Mouse (Mus musculus): ENCODE measurements around the gene Wnt5b. TPM values are rescaled to one million over a fixed set of nuclear protein-coding genes. Genes with fewer than 3 reads are reported as not detected.
A peak's percentile ranks its signal among the peaks of the same experiment; 100 is the strongest.

Gene Wnt5b
- polyA plus RNA-seq, 1 experiment: not detected

GRCm38 (mm10) chr6:119401545-119402304 is 142.4 kb downstream of the Wnt5b start:
- Histone ChIP-seq H3K4me1 (ENCODE audit: control insufficient read depth, insufficient read depth, low read length) (peaks cover 2% of the 10 kb centered on the region), H3K4me3 (replicated peaks; ENCODE audit: control insufficient read depth, low read depth, low read length) (no peak overlapping the region), H3K27ac (ENCODE audit: control insufficient read depth, insufficient read depth, low read depth, low read length, poor library complexity) (no peak overlapping the region)
- WGBS: 38% methylated on average over 8 of the region's 8 CpGs
- no peak for TF ChIP-seq CTCF (IDR thresholded peaks at IDR 0.05; ENCODE audit: control insufficient read depth, insufficient read depth, low read length)
- no peak for TF ChIP-seq POLR2A (IDR thresholded peaks at IDR 0.05; ENCODE audit: borderline replicate concordance, control insufficient read depth, low read depth, low read length)

GRCm38 (mm10) chr6:119400649-119401048 is 143.5 kb downstream of the Wnt5b start:
- Histone ChIP-seq H3K4me3 (replicated peaks; ENCODE audit: control insufficient read depth, low read depth, low read length) (no peak overlapping the region), H3K27ac (ENCODE audit: control insufficient read depth, insufficient read depth, low read depth, low read length, poor library complexity) (no peak overlapping the region), H3K4me1 (ENCODE audit: control insufficient read depth, insufficient read depth, low read length) (peaks cover 2% of the 10 kb centered on the region)
- 86% methylated on average over 3 of the region's 3 CpGs for WGBS
- TF ChIP-seq CTCF (IDR thresholded peaks at IDR 0.05; ENCODE audit: control insufficient read depth, insufficient read depth, low read length) (no peak), POLR2A (IDR thresholded peaks at IDR 0.05; ENCODE audit: borderline replicate concordance, control insufficient read depth, low read depth, low read length) (no peak)

DNA sequence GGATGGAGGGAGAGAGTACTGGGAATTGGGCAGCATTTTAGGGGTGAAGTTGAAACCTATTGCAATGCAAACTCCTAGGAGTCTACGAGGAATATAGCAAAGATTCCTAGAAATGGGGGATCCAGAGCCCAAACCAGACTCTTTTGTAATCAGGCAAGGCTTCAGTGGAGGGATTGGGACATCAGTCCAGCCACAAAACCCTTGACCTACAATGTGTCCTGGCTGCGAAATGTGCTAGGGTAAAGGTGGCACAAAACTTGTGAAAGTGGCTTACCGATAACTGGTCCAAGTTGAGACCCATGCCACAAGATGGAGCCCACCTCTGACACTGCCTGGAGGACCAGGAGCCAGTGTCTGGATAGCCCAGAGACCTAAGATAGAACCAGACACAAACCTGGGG is 144.8 kb downstream of the Wnt5b start:
- Histone ChIP-seq H3K4me1 (ENCODE audit: control insufficient read depth, insufficient read depth, low read length) (peaks cover 3% of the 10 kb centered on the region), H3K27ac (ENCODE audit: control insufficient read depth, insufficient read depth, low read depth, low read length, poor library complexity) (no peak overlapping the region), H3K4me3 (replicated peaks; ENCODE audit: control insufficient read depth, low read depth, low read length) (no peak overlapping the region)
- TF ChIP-seq CTCF (IDR thresholded peaks at IDR 0.05; ENCODE audit: control insufficient read depth, insufficient read depth, low read length): no peak
- no peak for TF ChIP-seq POLR2A (IDR thresholded peaks at IDR 0.05; ENCODE audit: borderline replicate concordance, control insufficient read depth, low read depth, low read length)
- 42% methylated on average over 3 of the region's 3 CpGs for WGBS

- peaks cover 3% of the 10 kb centered on the region for H3K4me1 ChIP-seq (ENCODE audit: control insufficient read depth, insufficient read depth, low read length)
- peak overlapping the region; percentile 37 for H3K4me3 ChIP-seq (replicated peaks; ENCODE audit: control insufficient read depth, low read depth, low read length)
- 0% methylated on average over 5 of the region's 5 CpGs for WGBS
- peak overlapping the region; percentile 73 for H3K27ac ChIP-seq (ENCODE audit: control insufficient read depth, insufficient read depth, low read depth, low read length, poor library complexity)
- no peak; the same call in 1 of the 2 replicates for TF ChIP-seq CTCF (IDR thresholded peaks at IDR 0.05; ENCODE audit: control insufficient read depth, insufficient read depth, low read length)
- TF ChIP-seq POLR2A (IDR thresholded peaks at IDR 0.05; ENCODE audit: borderline replicate concordance, control insufficient read depth, low read depth, low read length): peak; percentile 24; the same call in 1 of the 2 replicates
Observed at GRCm38 (mm10) chr6:119396309-119396634, 147.9 kb downstream of the Wnt5b start.

- TF ChIP-seq CTCF (IDR thresholded peaks at IDR 0.05; ENCODE audit: control insufficient read depth, insufficient read depth, low read length) (no peak), POLR2A (IDR thresholded peaks at IDR 0.05; ENCODE audit: borderline replicate concordance, control insufficient read depth, low read depth, low read length) (no peak)
- peak overlapping the region; percentile 19 for H3K4me3 ChIP-seq (replicated peaks; ENCODE audit: control insufficient read depth, low read depth, low read length)
- 3% methylated on average over 14 of the region's 14 CpGs for WGBS
- peak overlapping the region; percentile 73 for H3K27ac ChIP-seq (ENCODE audit: control insufficient read depth, insufficient read depth, low read depth, low read length, poor library complexity)
- peaks cover 4% of the 10 kb centered on the region for H3K4me1 ChIP-seq (ENCODE audit: control insufficient read depth, insufficient read depth, low read length)
Observed at GRCm38 (mm10) chr6:119395421-119396308, 148.5 kb downstream of the Wnt5b start.

GRCm38 (mm10) chr6:119392836-119393235 is 151.3 kb downstream of the Wnt5b start:
- 66% methylated on average over 9 of the region's 9 CpGs for WGBS
- Histone ChIP-seq H3K4me1 (ENCODE audit: control insufficient read depth, insufficient read depth, low read length) (peaks cover 5% of the 10 kb centered on the region; the same call in 1 of the 2 replicates), H3K27ac (ENCODE audit: control insufficient read depth, insufficient read depth, low read depth, low read length, poor library complexity) (no peak overlapping the region), H3K4me3 (replicated peaks; ENCODE audit: control insufficient read depth, low read depth, low read length) (no peak overlapping the region)
- no peak for TF ChIP-seq POLR2A (IDR thresholded peaks at IDR 0.05; ENCODE audit: borderline replicate concordance, control insufficient read depth, low read depth, low read length)
- TF ChIP-seq CTCF (IDR thresholded peaks at IDR 0.05; ENCODE audit: control insufficient read depth, insufficient read depth, low read length): no peak

- 53% methylated on average over 4 of the region's 4 CpGs for WGBS
- TF ChIP-seq CTCF (IDR thresholded peaks at IDR 0.05; ENCODE audit: control insufficient read depth, insufficient read depth, low read length) (no peak), POLR2A (IDR thresholded peaks at IDR 0.05; ENCODE audit: borderline replicate concordance, control insufficient read depth, low read depth, low read length) (no peak)
Observed at GRCm38 (mm10) chr6:119390728-119391127, 153.4 kb downstream of the Wnt5b start.

GRCm38 (mm10) chr6:119389089-119389488 is 155.1 kb downstream of the Wnt5b start:
- H3K4me1 ChIP-seq (ENCODE audit: control insufficient read depth, insufficient read depth, low read length): peaks cover 6% of the 10 kb centered on the region
- TF ChIP-seq POLR2A (IDR thresholded peaks at IDR 0.05; ENCODE audit: borderline replicate concordance, control insufficient read depth, low read depth, low read length) (no peak), CTCF (IDR thresholded peaks at IDR 0.05; ENCODE audit: control insufficient read depth, insufficient read depth, low read length) (no peak)
- WGBS: 2% methylated on average over 10 of the region's 10 CpGs
- peak overlapping the region; percentile 93 for H3K27ac ChIP-seq (ENCODE audit: control insufficient read depth, insufficient read depth, low read depth, low read length, poor library complexity)
- peak overlapping the region; percentile 91 for H3K4me3 ChIP-seq (replicated peaks; ENCODE audit: control insufficient read depth, low read depth, low read length)

More at GRCm38 (mm10) chr6:119390728-119391127, 153.4 kb downstream of the Wnt5b start:
- Histone ChIP-seq H3K4me1 (ENCODE audit: control insufficient read depth, insufficient read depth, low read length) (peaks cover 8% of the 10 kb centered on the region), H3K27ac (ENCODE audit: control insufficient read depth, insufficient read depth, low read depth, low read length, poor library complexity) (no peak overlapping the region), H3K4me3 (replicated peaks; ENCODE audit: control insufficient read depth, low read depth, low read length) (no peak overlapping the region)

All from bone marrow, adult 2 months (tissue).